Mouse (Mus musculus): ENCODE measurements around the gene Stard10.
A peak's percentile ranks its signal among the peaks of the same experiment; 100 is the strongest.

Stard10 gene

DNA sequence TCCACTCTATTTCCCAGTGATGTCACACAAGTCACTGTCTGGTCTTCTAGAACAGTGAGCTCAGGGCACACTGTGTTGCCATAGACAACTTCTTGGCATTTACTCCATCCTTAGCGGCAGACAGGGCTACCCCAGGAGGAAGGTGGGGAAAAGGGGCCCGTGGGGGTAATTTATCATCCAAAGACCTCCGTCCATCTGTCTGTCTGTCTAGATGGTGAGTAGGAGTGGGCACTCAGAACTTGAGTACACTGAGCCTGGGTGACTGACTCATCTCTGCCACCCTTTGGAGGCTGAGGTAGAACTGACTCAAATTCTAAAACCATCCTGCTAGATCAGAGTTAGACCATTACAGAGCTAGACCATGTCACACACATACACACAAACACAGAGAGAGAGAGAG lies at the start of gene Stard10:
Gene Stard10, plus strand, starts transcription at position 73 of the 400 bp plus-strand sequence.
- no peak for DNase-seq (ENCODE audit: low read depth, low spot score)

DNA sequence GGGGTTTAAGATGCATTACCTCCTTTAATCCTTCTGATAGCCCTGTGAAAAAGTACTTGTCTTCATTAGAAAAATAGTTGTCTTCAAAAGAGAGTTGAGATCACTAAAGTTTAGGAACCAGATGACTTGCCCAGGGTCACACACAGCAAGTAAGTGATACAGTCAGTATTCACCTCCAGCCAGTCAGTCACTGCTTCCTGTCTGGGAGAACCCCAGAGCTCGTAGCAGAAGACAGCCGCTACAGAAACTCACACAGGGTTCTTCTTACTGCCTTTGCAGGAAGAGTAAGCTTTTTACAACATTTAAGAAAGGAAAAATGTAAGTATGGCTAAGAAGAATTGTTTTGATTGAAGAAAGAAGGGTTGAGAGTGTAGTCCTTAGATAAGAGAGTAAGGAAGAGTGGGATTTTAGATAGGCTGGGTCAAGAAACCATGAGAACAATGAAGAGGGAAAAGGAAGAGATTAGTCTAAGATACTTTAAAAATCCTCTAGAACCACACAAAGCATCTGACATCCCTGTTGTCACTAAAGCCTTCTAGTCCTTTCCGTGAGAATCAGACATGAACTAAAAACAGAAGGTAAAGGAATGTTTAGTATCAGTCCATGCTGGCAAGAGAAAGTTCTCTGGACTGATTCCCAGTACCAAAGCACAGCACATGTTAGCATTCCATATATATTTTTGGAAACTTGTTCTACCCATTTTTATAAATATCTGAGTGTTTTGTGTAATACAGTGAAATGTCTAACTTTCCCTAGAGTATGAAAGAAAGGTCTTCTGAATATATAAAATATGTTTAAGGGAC lies 49.2 kb upstream of the Stard10 start:
- no peak for DNase-seq (ENCODE audit: low read depth, low spot score)

DNA sequence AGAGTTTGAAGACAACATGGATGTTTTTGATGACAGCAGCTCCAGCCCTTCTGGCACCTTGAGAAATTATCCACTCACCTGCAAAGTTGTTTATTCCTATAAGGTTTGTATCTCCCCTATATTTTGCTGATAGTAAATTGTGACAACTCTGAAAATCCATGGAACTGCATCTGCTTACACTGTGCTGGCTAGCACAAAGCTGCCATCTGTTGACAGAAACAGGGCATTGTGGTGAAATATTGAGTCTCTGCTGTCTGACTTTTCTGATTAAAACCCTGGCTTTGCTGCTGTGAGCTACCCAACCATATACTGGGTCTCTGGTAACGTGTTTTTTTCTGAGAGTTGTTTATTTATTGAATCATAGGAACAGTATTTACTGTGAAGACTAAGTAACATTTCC lies 45.3 kb upstream of the Stard10 start:
- no peak for DNase-seq (ENCODE audit: low read depth, low spot score)

DNA sequence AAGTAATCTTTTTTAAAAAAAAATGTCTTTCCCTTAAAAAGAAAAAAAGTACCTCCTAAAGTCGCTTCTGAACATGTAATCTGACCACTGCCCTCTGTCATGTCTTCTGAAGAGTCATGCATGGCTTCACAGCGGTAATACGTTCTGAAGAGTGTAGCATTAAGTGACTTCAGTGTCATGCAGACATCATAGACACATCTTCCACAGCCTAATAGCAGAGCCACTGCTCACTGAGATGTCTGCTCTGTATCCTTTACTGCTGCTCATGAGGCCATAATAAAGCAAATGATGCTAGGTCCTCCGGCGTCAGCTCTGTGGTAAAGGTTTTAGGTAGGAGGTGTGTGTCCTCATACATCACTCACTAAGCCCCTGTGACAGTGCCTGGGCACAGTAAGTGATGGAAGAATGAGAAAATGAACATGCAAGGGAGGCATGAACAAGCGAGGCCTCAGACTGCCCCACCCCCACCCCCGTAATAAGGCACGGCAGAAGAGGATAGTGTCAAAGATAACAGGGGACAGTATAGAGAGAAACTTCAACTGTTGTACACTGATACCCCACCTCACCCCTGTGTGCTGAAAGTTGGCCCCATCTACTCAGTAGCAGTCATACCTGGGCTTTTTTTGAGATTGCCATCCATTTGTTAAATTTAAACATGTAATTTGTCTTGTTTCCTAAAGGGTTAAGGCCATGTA lies 44.3 kb upstream of the Stard10 start:
- no peak for DNase-seq (ENCODE audit: low read depth, low spot score)

DNA sequence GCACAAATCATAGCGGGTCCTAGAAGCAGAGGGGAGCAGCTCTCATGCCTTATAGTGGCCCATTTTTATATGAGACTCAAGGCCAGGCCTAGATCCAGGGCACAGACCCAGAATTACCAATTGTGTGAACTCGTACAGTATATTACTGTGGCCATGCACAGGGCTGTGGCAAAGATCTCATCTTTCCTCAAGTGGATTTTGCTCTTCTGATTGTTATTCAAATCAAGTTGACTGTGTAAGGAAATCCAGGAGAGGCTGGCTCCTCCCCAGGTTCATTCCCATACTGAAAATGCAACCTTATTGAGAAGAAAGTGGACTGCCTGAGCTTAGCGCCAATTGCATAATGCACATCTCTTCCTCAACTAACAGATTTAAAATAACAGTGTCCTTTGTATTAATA lies 34.2 kb upstream of the Stard10 start:
- DNase-seq (ENCODE audit: low read depth, low spot score), result no peak

DNA sequence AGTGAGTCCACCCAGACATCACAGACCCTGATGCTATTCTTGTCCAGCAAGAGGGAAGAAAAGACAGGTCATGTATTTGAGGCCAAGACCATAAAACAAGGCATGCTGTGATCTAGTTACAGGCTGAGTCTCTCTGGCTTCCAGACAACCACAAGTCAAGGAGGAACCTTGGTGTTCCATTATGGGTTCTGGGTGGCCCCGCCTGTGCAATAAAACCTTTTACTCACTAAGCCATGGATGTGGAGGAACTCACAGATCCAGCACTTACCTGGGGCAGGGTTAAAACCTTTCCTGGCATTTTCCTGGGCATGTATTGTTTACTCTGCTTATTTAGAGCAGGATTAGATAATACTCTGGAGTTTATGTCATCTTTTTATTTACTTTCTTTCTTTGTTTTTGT lies 32.4 kb upstream of the Stard10 start:
- no peak for DNase-seq (ENCODE audit: low read depth, low spot score)

DNA sequence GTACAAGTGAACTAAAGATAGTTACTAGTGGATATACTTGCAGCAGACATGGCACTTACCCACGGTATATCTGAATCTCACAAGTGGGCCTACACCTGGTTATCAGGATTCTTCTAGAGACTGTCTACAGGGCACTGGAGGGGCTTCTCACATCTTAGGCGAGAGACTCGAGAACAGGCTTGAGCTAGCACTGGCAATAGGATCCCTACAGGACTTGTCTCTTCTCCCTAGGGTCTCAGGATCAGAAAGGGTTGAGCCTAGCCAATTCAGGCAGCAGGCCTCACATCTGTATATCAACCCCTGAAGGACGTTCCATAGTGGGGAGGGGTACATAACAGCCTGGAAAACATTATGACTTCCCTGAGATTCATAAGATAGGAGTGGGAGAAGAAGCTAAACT lies 30.0 kb upstream of the Stard10 start:
- no peak for DNase-seq (ENCODE audit: low read depth, low spot score)

DNA sequence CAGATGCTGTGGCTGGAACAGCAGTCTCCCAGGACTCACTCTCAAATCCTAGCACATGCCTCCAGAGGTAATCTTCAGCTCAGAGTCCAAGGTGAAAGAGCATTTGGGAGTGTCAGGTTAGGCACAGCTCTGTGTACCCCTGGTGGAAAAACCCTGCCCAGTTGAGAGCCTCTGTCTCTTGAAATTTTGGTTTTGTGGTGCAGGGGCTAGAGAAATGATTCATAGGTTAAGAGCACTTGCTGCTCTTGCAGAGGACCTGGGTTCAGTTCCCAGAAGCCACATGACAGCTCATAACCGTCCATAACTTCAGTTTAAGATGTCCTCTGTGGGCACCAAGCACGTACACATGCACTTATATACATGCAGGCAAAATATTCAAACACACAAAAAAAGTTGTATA lies 29.1 kb upstream of the Stard10 start:
- DNase-seq (ENCODE audit: low read depth, low spot score), result no peak

DNA sequence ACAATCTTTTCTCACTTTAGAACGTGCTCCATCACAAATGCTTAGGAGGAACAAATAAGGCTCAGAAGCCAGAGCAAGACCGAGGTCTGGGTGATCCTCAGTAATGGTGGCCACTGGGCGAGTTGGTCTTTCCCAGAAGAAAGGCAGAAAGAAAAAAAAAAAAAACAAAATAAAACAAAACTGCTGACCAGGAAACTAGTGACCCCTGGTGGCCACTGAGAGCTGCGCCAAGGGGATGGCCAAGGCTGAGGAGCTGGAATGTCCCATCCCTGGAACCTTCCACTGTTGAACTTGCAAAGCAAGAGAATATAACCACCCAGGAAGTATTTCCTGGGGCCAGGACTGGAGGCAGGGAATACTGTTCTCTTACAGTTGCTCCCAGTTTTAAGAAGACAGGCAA lies 28.4 kb upstream of the Stard10 start:
- DNase-seq (ENCODE audit: low read depth, low spot score), result peak; percentile 67

DNA sequence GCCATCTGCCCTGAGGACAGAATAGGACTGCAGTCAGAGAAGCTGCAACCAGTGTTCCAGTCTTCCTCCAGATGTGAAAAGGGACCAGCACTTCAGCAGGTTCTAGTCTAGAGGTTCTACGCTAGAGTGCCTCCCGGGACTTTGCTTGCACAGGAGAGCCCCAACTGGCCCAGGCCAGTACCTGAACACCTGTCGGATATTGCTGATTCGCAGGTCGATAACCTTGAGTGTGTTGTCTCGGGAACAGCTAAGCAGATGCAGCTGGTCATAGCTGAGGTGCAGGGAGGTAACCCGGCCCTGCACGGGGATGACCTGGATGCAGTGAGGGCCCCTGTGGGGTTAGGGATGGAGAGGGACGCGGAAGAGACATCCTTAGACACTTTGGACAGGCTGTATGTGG lies 26.5 kb upstream of the Stard10 start:
- DNase-seq (ENCODE audit: low read depth, low spot score), result no peak

DNA sequence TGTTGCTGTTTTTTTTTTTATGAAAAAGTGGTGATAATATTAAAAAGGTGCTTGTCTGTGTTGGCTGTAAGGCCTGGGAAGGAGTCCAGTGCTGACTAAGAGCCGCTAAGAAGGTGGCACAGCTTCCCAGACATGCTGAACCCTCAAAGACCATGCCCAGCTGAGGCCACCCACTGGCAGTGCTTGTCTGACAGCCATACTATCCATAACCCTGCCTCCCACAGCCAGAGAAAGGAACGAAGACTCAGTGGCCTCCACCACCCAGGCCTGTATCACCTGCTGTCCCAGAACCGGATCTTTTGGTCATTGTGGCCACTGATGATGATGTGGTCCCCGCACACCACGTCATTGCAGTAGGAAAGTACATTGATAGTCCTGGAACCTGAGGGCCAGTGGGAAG lies 25.7 kb upstream of the Stard10 start:
- no peak for DNase-seq (ENCODE audit: low read depth, low spot score)

DNA sequence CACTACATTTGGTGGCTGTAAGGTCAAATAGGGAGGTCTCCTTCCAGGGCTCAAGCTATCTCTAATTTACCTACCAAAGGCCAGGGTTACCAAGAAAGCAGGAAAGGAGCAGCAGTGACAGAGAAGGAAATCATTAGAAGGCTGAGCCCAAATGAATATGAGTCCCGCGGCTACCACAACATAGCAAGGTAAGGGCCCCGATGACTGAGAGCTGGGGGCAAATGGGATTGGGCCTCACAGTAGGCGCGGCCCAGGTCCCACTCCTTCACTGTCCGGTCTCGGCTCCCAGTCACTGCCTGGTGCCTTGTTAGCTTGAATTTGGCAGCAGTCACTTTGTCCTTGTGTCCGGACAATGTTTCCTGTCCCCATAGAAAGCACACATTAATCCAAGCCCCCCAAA lies 25.2 kb upstream of the Stard10 start:
- no peak for DNase-seq (ENCODE audit: low read depth, low spot score)

DNA sequence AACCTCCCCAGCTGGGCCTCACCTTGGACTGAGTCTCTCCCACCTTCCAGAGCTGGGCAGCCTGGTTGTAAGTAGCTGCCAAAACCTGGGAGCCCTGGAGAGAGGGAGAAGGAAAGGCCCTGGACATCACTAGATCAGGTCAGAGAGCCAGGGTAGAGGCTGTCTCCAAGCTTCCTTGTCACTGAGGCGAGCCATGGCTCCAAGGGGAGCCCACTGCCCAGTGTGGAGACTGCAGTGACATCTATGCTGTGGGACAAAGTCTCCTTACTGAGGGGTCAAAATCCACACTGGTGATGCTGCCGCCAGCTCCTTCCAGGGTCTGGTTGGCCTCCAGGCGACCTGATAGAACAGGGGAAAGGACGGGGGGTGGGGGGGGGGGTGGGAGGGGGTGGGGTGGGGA lies 24.8 kb upstream of the Stard10 start:
- no peak for DNase-seq (ENCODE audit: low read depth, low spot score)

DNA sequence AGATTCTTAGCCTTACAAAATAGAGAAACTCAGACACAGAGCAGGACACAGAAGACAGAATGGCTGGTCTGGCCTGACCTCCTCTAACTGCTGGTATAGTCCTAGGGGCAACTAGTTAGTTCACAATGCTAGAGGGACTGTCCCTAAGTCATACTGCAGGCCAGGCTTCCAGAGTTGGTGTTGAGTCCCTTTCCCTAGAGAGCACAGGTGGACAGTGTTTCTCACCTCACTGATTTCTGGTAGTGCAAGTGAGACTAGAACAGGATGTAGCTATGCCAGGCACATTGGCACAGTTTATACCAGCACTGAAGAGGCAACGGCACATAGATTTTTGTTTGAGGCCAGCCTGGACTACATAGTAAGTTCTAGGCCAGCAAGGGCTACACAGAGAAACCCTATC lies 24.2 kb upstream of the Stard10 start:
- no peak for DNase-seq (ENCODE audit: low read depth, low spot score)

DNA sequence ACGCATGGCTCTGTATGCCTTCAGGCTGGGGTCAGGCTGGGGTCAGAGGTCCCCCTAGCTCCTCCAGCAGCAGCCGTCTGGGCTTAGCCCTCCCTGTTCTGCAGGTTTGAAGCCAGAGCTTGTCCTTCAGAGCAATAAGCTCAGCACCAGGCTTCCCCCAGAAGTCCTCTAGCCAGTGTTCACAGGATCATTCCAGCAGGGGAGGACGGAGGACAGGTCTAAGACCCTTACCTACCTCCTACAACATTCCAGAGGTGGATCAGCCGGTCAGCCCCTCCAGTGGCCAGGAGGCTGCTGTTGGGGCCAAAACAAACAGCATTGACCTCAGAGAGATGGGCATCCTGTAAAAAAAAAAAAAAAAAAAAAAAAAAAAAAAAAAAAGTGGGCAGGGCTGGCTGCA lies 23.7 kb upstream of the Stard10 start:
- DNase-seq (ENCODE audit: low read depth, low spot score), result no peak

DNA sequence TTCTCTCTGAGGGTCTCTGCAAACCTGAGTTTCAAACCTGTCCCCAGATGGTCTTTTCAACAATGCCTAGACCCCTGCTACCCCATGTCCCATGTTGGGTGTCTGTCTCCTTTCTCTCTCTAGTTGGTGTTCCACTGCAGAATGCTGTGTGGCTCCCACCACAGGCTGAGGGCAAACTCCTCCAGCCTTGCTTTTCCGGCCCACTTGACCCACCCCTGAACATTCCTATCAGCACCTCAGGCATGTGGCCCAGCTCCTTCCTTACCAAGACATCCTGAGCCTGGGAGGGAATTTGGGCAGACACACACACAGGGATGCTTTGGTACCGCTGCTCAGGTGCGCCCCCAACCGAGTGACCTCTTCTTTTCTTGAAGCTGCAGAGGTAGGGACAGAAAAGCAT lies 23.3 kb upstream of the Stard10 start:
- DNase-seq (ENCODE audit: low read depth, low spot score), result no peak

DNA sequence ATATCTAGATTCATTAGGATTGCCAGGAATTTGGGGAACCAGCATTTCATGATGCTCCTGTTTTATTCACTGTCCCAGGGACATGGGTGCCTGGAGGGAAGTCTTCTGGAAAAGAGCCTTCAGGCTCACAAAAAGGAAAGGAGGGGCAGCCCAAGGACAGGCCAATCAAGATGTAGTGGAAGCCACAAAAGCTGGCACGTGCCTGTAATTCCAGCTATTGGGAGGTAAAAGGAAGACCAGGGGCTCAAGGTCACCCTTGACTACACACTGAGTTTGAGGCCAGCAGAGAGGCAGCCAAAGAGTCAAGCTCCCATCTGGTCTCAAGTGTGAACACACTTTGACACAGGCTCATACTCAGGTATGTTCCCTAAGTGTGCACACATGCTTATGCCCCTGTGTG lies 21.4 kb upstream of the Stard10 start:
- no peak for DNase-seq (ENCODE audit: low read depth, low spot score)

DNA sequence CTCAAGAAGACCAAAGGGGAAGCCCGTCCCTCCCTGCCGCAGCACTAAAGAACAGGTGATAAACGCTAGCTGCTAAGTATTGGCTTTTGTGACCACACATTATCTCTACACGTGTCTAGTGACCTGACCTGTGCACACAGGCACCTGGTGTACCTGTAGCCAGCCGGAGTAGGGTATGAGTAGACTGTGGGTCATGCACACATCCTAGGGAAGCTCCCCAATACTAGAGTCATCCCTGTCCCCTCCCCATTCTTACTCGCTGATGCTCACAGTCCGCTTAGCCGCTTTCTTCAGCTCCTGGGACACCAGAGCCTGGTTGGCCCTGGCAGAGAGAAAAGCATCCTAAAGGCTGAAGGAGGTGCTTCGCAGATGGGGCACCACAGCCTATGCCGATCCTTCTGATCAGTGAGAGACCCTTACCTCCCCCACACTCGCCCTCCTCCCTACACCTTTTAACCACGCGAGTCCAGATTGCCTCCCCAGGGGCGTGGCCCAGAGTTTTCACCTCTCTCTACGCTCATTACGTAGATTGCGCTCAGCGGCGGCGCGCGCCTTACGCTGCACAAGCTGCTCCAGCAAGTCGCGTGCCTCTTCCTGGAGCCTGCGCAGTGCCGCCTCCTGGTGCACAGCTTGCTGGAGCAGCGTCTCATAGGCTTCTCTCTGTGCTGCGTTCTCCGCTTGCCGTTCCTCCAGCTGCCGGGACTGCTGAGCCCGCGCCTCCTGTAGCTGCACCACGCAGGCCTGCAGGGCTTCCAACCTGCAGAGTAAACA lies 20.4 kb upstream of the Stard10 start:
- peak; percentile 76 for DNase-seq (ENCODE audit: low read depth, low spot score)

DNA sequence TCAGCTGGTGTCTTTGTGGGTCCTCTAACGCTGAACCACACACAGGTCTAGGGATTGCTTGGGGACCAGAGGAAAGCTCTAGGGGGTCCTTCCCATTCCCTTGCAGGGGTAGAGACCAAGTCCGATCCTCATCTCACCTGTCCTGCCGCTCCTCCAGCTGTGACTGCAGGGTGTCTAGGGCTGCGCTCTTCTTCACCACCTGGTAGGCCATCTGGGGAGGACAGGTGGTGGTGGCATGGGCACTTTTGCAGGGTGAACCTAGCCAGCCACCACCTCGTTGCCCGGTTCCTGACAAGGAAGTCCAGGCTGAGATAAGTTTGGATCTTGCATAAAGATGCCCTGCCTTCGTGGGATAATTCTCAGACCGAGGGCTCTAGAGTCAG lies 19.9 kb upstream of the Stard10 start:
- no peak for DNase-seq (ENCODE audit: low read depth, low spot score)

DNA sequence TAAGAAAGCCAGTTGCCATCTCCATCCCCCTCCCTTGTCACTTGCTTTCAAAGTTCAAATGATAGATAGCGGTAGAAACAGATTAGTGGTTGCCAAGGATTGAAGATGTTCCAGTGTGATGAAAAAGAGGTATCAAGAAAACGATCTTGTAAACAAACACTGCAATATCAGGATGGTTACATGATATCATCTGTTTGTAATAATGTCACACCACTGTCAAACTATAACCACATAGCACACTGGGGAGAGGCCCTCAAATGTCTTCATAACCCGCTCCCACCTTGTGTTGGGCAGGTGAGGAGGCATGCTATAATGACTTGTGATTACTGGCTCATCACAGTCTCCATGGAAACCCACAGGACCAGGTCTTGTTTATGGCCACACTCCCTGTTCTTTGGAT lies 18.5 kb upstream of the Stard10 start:
- DNase-seq (ENCODE audit: low read depth, low spot score), result no peak

DNA sequence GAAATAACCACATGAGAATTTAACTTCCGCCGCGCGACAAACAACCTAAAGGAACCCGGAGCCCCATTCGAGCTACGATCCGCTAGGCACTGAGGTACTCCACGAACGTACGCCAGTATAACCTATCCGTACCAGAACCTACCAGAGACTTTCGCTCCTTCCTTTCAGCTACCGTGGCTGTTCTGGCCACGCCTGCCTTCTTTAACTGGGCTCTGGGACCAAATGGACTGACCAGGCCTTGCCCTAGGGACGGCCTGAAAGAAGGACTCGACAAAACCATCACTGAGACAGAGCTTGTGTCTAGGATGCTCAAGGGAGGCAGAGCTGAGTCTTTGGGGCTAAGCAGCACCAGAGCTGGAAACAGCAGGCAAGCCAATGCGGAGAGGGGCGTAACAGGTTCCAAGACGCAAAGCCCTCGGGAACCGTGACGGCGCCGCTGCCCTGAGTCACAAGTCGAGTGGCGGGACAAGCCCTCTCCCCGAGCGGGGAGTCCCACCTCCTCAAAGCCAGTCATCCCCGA lies 15.5 kb upstream of the Stard10 start:
- DNase-seq (ENCODE audit: low read depth, low spot score), result peak; percentile 78

DNA sequence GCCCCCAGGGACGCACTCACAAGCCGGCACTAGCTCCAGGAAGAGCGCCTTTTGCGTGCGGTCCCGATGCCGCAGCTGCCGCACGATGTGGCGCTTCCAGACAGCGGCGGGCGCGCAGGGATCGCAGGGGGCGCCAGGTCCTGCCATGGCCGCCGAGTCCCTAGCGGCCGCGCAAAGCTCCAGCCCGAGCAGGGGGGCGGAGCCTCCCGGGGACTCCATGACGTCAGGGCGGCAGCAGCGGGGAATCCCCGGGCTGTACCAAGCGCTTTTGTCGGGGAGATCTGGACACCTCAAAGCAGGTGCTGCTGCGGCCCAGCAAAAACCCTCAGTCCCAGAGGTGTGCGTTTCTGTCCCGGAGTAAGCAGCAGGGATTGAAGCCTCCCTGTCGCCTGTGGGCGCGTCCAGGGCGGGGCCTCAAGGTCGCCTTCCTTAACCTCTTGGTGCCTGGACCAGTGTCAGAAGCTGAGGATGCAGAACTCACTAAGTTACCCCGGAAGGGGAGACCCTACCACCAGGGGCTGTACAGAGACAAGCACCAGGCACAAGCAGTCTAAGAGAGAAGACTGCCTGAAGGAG lies 14.9 kb upstream of the Stard10 start, which contains the start of gene Atg16l2:
Gene Atg16l2, minus strand, starts transcription at position 371 of the 576 bp plus-strand sequence.
- peak; percentile 98 for DNase-seq (ENCODE audit: low read depth, low spot score)

Measured in CD4-positive, CD25-positive, alpha-beta regulatory T cell, adult 2 months (primary cell).